Mouse (Mus musculus) frontal cortex, postnatal 25 days (tissue): ENCODE measurements around the gene Masp1.

Experiments used
- DNase-seq, 2 experiments: peaks; one replicate each; pipeline ENCODE4 v3.0.0; 2022; ENCODE audit warnings: low spot score in 2 of 2

Gene Masp1

DNA sequence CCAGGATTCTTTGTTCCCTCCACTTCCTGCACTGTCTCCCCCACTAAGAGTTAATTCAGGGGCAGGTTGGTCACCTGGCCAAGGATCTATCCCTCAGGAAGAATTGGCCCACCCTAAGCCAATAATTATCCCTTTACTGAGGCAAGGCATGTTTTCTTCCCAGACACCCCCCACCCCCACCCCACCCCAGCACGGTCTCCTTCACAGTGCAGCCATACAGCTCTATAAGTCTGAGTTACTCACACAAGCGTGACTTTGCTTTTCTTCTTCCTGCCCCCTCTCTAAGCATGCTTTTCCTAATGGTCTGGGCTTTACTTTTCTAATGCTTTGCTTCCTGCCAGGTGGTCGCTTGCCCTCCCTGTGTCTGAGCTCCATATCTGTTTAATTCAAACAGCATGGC is 118.7 kb downstream of the Masp1 start:
- no peak for DNase-seq

DNA sequence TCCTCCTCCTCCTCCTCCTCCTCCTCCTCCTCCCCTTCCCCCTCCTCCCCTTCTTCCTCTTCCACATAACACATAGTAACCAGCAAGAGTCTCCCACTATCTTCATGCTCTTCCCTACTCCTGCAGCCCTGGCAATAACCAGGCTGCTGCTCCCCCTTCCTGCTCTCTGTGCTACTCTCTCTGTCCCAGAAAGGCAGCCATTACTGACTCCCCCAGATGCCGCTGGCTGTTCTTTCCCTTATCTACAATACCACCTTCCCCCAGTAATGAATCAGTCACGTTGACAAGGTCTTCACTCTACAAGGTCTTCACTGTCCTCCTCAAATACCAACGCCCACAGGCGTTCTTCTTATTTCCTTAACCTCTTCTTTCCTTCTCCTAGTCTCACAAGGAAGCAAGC is 119.2 kb downstream of the Masp1 start:
- DNase-seq: no peak
